Mouse (Mus musculus): Measurements from ENCODE around the gene Krt33b. TPM values are rescaled to one million over a fixed set of nuclear protein-coding genes. Genes with fewer than 3 reads are reported as not detected.

Krt33b gene
- polyA plus RNA-seq, 1 experiment from 2014 or later, result not detected

GRCm38 (mm10) chr11:99983442-99983841 is 46.2 kb downstream of the Krt33b start:
- WGBS, result 83% methylated on average over 1 of the region's 1 CpGs
- Histone ChIP-seq H3K4me1 (ENCODE audit: control insufficient read depth, insufficient read depth, low read length) (no peaks in the 10 kb centered on the region), H3K27ac (ENCODE audit: low read length) (no peak overlapping the region), H3K9ac (ENCODE audit: low read depth, low read length) (no peak overlapping the region), H3K4me3 (ENCODE audit: low read length) (no peak overlapping the region), H3K9me3 (ENCODE audit: control insufficient read depth, low read length) (no peaks in the 10 kb centered on the region), H3K27me3 (replicated peaks; ENCODE audit: control insufficient read depth, insufficient read depth, low read length) (no peaks in the 10 kb centered on the region), H3K4me2 (ENCODE audit: low read depth, low read length) (no peak overlapping the region), H3K36me3 (ENCODE audit: control insufficient read depth, insufficient read depth, low read length) (no peaks in the 10 kb centered on the region)
- no peak for ATAC-seq

- Histone ChIP-seq H3K27ac (ENCODE audit: low read length) (no peak overlapping the region), H3K36me3 (ENCODE audit: control insufficient read depth, insufficient read depth, low read length) (no peaks in the 10 kb centered on the region), H3K9me3 (ENCODE audit: control insufficient read depth, low read length) (no peaks in the 10 kb centered on the region), H3K4me3 (ENCODE audit: low read length) (no peak overlapping the region), H3K27me3 (replicated peaks; ENCODE audit: control insufficient read depth, insufficient read depth, low read length) (no peaks in the 10 kb centered on the region), H3K4me1 (ENCODE audit: control insufficient read depth, insufficient read depth, low read length) (no peaks in the 10 kb centered on the region), H3K9ac (ENCODE audit: low read depth, low read length) (no peak overlapping the region), H3K4me2 (ENCODE audit: low read depth, low read length) (no peak overlapping the region)
- WGBS, result 87% methylated on average over 9 of the region's 9 CpGs
- no peak for ATAC-seq
Observed at GRCm38 (mm10) chr11:99982731-99983130, 46.9 kb downstream of the Krt33b start.

- no peak within 1 kb of the TSS for H3K4me2 ChIP-seq (ENCODE audit: low read depth, low read length)
- H3K27me3 ChIP-seq (replicated peaks; ENCODE audit: control insufficient read depth, insufficient read depth, low read length), result no peaks in the 10 kb centered on the region
- no peak within 1 kb of the TSS for H3K9ac ChIP-seq (ENCODE audit: low read depth, low read length)
- WGBS, result 72% methylated on average over 5 of the region's 5 CpGs
- H3K4me1 ChIP-seq (ENCODE audit: control insufficient read depth, insufficient read depth, low read length), result no peaks in the 10 kb centered on the region
- no peak within 1 kb of the TSS for H3K27ac ChIP-seq (ENCODE audit: low read length)
- no peak for ATAC-seq
- H3K36me3 ChIP-seq (ENCODE audit: control insufficient read depth, insufficient read depth, low read length), result no peaks in the 10 kb centered on the region
- no peaks in the 10 kb centered on the region for H3K9me3 ChIP-seq (ENCODE audit: control insufficient read depth, low read length)
- no peak within 1 kb of the TSS for H3K4me3 ChIP-seq (ENCODE audit: low read length)
Observed at GRCm38 (mm10) chr11:99978953-99979352, 50.7 kb downstream of the Krt33b start, which contains the start of gene Krtap29-1. TSS of gene Krtap29-1 (minus strand) at chr11:99979053.

Other genes with a start within 250 kb of the Krt33b start
- not detected in 2 replicates for gene Krtap4-8, start 249.2 kb downstream of the Krt33b start, polyA plus RNA-seq (2015; fragmentation: Nextera tagmentation; extraction: Ambion mirVana)
- not detected in 2 replicates for gene Krtap4-9, start 244.7 kb downstream of the Krt33b start, polyA plus RNA-seq (2015; fragmentation: Nextera tagmentation; extraction: Ambion mirVana)
- not detected in 2 replicates for gene Gm11596, start 236.4 kb downstream of the Krt33b start, polyA plus RNA-seq (2015; fragmentation: Nextera tagmentation; extraction: Ambion mirVana)
- not detected in 2 replicates for gene Gm11569, start 230.9 kb downstream of the Krt33b start, polyA plus RNA-seq (2015; fragmentation: Nextera tagmentation; extraction: Ambion mirVana)
- gene Gm11554, start 225.4 kb downstream of the Krt33b start, polyA plus RNA-seq (2015; fragmentation: Nextera tagmentation; extraction: Ambion mirVana), result not detected in 2 replicates
- gene Krtap4-13, start 220.0 kb downstream of the Krt33b start, polyA plus RNA-seq (2015; fragmentation: Nextera tagmentation; extraction: Ambion mirVana), result not detected in 2 replicates
- gene Gm11564, start 214.2 kb downstream of the Krt33b start, polyA plus RNA-seq (2015; fragmentation: Nextera tagmentation; extraction: Ambion mirVana), result not detected in 2 replicates
- not detected in 2 replicates for gene 2300003K06Rik, start 191.8 kb downstream of the Krt33b start, polyA plus RNA-seq (2015; fragmentation: Nextera tagmentation; extraction: Ambion mirVana)
- not detected in 2 replicates for gene Krtap4-16, start 178.3 kb downstream of the Krt33b start, polyA plus RNA-seq (2015; fragmentation: Nextera tagmentation; extraction: Ambion mirVana)
- not detected in 2 replicates for gene Gm11568, start 172.0 kb downstream of the Krt33b start, polyA plus RNA-seq (2015; fragmentation: Nextera tagmentation; extraction: Ambion mirVana)
- gene Gm11559, start 165.4 kb downstream of the Krt33b start, polyA plus RNA-seq (2015; fragmentation: Nextera tagmentation; extraction: Ambion mirVana), result not detected in 2 replicates
- not detected in 2 replicates for gene Krtap9-1, start 156.5 kb downstream of the Krt33b start, polyA plus RNA-seq (2015; fragmentation: Nextera tagmentation; extraction: Ambion mirVana)
- not detected in 2 replicates for gene Gm11567, start 150.7 kb downstream of the Krt33b start, polyA plus RNA-seq (2015; fragmentation: Nextera tagmentation; extraction: Ambion mirVana)
- not detected in 2 replicates for gene Krtap31-1, start 121.9 kb downstream of the Krt33b start, polyA plus RNA-seq (2015; fragmentation: Nextera tagmentation; extraction: Ambion mirVana)
- gene Gm11565, start 115.1 kb downstream of the Krt33b start, polyA plus RNA-seq (2015; fragmentation: Nextera tagmentation; extraction: Ambion mirVana), result not detected in 2 replicates
- not detected in 2 replicates for gene Krtap31-2, start 93.6 kb downstream of the Krt33b start, polyA plus RNA-seq (2015; fragmentation: Nextera tagmentation; extraction: Ambion mirVana)
- not detected in 2 replicates for gene Krtap9-5, start 81.4 kb downstream of the Krt33b start, polyA plus RNA-seq (2015; fragmentation: Nextera tagmentation; extraction: Ambion mirVana)
- gene Krtap29-1, start 50.8 kb downstream of the Krt33b start, polyA plus RNA-seq (2015; fragmentation: Nextera tagmentation; extraction: Ambion mirVana), result not detected in 2 replicates
- not detected in 2 replicates for gene Krtap16-1, start 43.3 kb downstream of the Krt33b start, polyA plus RNA-seq (2015; fragmentation: Nextera tagmentation; extraction: Ambion mirVana)
- gene Krtap17-1, start 35.9 kb downstream of the Krt33b start, polyA plus RNA-seq (2015; fragmentation: Nextera tagmentation; extraction: Ambion mirVana), result not detected in 2 replicates
- gene Krt33a, start 13.7 kb downstream of the Krt33b start, polyA plus RNA-seq (2015; fragmentation: Nextera tagmentation; extraction: Ambion mirVana), result not detected in 2 replicates
- not detected in 2 replicates for gene Krt34, start 11.7 kb upstream of the Krt33b start, polyA plus RNA-seq (2015; fragmentation: Nextera tagmentation; extraction: Ambion mirVana)
- not detected in 2 replicates for gene Krt31, start 20.7 kb upstream of the Krt33b start, polyA plus RNA-seq (2015; fragmentation: Nextera tagmentation; extraction: Ambion mirVana)
- gene Krt32, start 58.4 kb upstream of the Krt33b start, polyA plus RNA-seq (2015; fragmentation: Nextera tagmentation; extraction: Ambion mirVana), result not detected in 2 replicates
- gene Krt35, start 66.4 kb upstream of the Krt33b start, polyA plus RNA-seq (2015; fragmentation: Nextera tagmentation; extraction: Ambion mirVana), result 0.07 and 0.12 TPM in 2 replicates
- gene Krt36, start 75.8 kb upstream of the Krt33b start, polyA plus RNA-seq (2015; fragmentation: Nextera tagmentation; extraction: Ambion mirVana), result 0.10 TPM in 1 of 2 replicates, not detected in the other
- 0.29 TPM in 1 of 2 replicates, not detected in the other for gene Krt13, start 91.7 kb upstream of the Krt33b start, polyA plus RNA-seq (2015; fragmentation: Nextera tagmentation; extraction: Ambion mirVana)
- 2.2 and 4.5 TPM in 2 replicates for gene Krt15, start 106.1 kb upstream of the Krt33b start, polyA plus RNA-seq (2015; fragmentation: Nextera tagmentation; extraction: Ambion mirVana)
- 884 and 955 TPM in 2 replicates for gene Krt19, start 118.8 kb upstream of the Krt33b start, polyA plus RNA-seq (2015; fragmentation: Nextera tagmentation; extraction: Ambion mirVana)
- gene Krt9, start 163.4 kb upstream of the Krt33b start, polyA plus RNA-seq (2015; fragmentation: Nextera tagmentation; extraction: Ambion mirVana), result not detected in 2 replicates
- 7.3 and 7.9 TPM in 2 replicates for gene Krt14, start 177.7 kb upstream of the Krt33b start, polyA plus RNA-seq (2015; fragmentation: Nextera tagmentation; extraction: Ambion mirVana)
- gene Krt16, start 219.0 kb upstream of the Krt33b start, polyA plus RNA-seq (2015; fragmentation: Nextera tagmentation; extraction: Ambion mirVana), result not detected in 2 replicates
- gene Krt17, start 231.2 kb upstream of the Krt33b start, polyA plus RNA-seq (2015; fragmentation: Nextera tagmentation; extraction: Ambion mirVana), result 11.5 and 11.8 TPM in 2 replicates
- not detected in 2 replicates for gene Krt42, start 240.0 kb upstream of the Krt33b start, polyA plus RNA-seq (2015; fragmentation: Nextera tagmentation; extraction: Ambion mirVana)

All from intestine, embryonic 16.5 days (tissue).